Mouse (Mus musculus): ENCODE measurements around the gene Nkx1-2. TPM values are rescaled to one million over a fixed set of nuclear protein-coding genes. Genes with fewer than 3 reads are reported as not detected.

Nkx1-2 gene
- polyA plus RNA-seq, 1 experiment = not detected

DNA sequence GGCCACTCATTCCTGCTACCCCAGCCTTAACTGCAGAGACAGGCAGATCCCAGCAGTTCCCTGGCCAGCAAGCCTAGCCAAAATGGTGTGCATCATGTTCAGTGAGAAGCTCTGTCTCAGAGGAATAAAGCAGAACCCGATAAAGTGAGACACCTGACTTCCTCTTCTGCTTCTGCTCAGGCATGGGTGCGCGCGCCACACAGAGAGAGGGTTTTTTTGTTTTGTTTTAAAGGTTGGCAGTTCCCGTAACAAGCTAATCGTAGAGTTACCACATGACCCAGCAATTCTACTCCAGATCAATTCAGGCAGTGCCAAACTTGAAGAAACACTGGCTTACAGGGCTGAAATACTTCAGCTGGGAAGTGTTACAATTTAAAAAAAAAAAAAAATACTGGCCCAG lies 30.6 kb downstream of the Nkx1-2 start:
- WGBS = 84% methylated on average over 6 of the region's 6 CpGs
- Histone ChIP-seq H3K4me3 (ENCODE audit: insufficient read depth, low read depth, low read length) (no peak overlapping the region), H3K4me1 (ENCODE audit: control insufficient read depth, insufficient read depth, low read length) (peaks cover 19% of the 10 kb centered on the region), H3K36me3 (ENCODE audit: control insufficient read depth, insufficient read depth, low read length) (peaks cover 5% of the 10 kb centered on the region; the same call in 1 of the 2 replicates), H3K27me3 (replicated peaks; ENCODE audit: control insufficient read depth, insufficient read depth, low read length) (no peaks in the 10 kb centered on the region), H3K27ac (ENCODE audit: insufficient read depth, low read depth, low read length) (no peak overlapping the region)
- TF ChIP-seq POLR2A (IDR thresholded peaks at IDR 0.05; ENCODE audit: low read depth, low read length) = no peak
- no peak for TF ChIP-seq CTCF (conservative IDR thresholded peaks at IDR 0.05; ENCODE audit: insufficient read depth, insufficient read length, low read depth, low read length)
- no peak for DNase-seq

GRCm38 (mm10) chr7:132565831-132566230 lies 33.6 kb downstream of the Nkx1-2 start:
- no peak for TF ChIP-seq POLR2A (IDR thresholded peaks at IDR 0.05; ENCODE audit: low read depth, low read length)
- no peak for TF ChIP-seq CTCF (conservative IDR thresholded peaks at IDR 0.05; ENCODE audit: insufficient read depth, insufficient read length, low read depth, low read length)
- peak; percentile 85 for DNase-seq
- H3K4me1 ChIP-seq (ENCODE audit: control insufficient read depth, insufficient read depth, low read length) = peaks cover 8% of the 10 kb centered on the region; the same call in 1 of the 2 replicates
- peaks cover 5% of the 10 kb centered on the region; the same call in 1 of the 2 replicates for H3K36me3 ChIP-seq (ENCODE audit: control insufficient read depth, insufficient read depth, low read length)
- 18% methylated on average over 1 of the region's 1 CpGs for WGBS
- no peak overlapping the region for H3K4me3 ChIP-seq (ENCODE audit: insufficient read depth, low read depth, low read length)
- H3K27ac ChIP-seq (ENCODE audit: insufficient read depth, low read depth, low read length) = no peak overlapping the region
- no peaks in the 10 kb centered on the region for H3K27me3 ChIP-seq (replicated peaks; ENCODE audit: control insufficient read depth, insufficient read depth, low read length)

- Histone ChIP-seq H3K4me3 (ENCODE audit: insufficient read depth, low read depth, low read length) (no peak overlapping the region), H3K36me3 (ENCODE audit: control insufficient read depth, insufficient read depth, low read length) (peaks cover 5% of the 10 kb centered on the region), H3K4me1 (ENCODE audit: control insufficient read depth, insufficient read depth, low read length) (no peaks in the 10 kb centered on the region), H3K27ac (ENCODE audit: insufficient read depth, low read depth, low read length) (no peak overlapping the region), H3K27me3 (replicated peaks; ENCODE audit: control insufficient read depth, insufficient read depth, low read length) (no peaks in the 10 kb centered on the region)
- DNase-seq = no peak
- TF ChIP-seq CTCF (conservative IDR thresholded peaks at IDR 0.05; ENCODE audit: insufficient read depth, insufficient read length, low read depth, low read length) = no peak
- TF ChIP-seq POLR2A (IDR thresholded peaks at IDR 0.05; ENCODE audit: low read depth, low read length) = no peak
- WGBS = 66% methylated on average over 3 of the region's 3 CpGs
Observed at GRCm38 (mm10) chr7:132559138-132559766, 40.2 kb downstream of the Nkx1-2 start.

DNA sequence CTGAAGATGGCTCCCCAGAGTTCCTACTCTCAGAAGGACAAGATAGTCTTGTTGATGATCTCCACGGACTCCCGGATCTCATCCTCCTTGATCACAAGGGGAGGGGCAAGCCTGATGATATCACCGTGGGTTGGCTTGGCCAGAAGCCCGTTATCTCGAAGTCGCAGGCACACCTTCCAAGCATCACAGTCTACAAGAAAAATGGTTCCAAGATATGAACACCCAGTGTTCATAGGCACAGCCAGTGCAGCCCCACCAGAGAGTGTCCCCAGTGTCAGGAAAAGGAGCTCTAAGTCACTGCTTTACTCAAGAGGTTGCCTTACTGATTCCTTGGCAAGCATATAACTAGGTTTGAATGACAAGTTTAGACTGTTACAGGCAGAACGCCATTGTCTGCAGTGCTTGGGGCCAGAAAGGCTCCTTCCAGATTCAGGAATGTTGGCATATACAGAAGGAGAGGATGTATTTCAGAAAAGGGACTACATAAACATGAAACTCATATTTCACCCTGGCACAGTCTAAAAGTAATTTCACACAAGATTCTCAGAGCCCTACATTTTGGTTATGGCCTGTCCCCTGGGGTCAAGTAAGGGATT lies 41.2 kb downstream of the Nkx1-2 start:
- no peaks in the 10 kb centered on the region for H3K4me1 ChIP-seq (ENCODE audit: control insufficient read depth, insufficient read depth, low read length)
- no peak for DNase-seq
- no peak overlapping the region for H3K27ac ChIP-seq (ENCODE audit: insufficient read depth, low read depth, low read length)
- H3K4me3 ChIP-seq (ENCODE audit: insufficient read depth, low read depth, low read length) = no peak overlapping the region
- H3K36me3 ChIP-seq (ENCODE audit: control insufficient read depth, insufficient read depth, low read length) = peaks cover 5% of the 10 kb centered on the region
- TF ChIP-seq POLR2A (IDR thresholded peaks at IDR 0.05; ENCODE audit: low read depth, low read length) (no peak), CTCF (conservative IDR thresholded peaks at IDR 0.05; ENCODE audit: insufficient read depth, insufficient read length, low read depth, low read length) (no peak)
- WGBS = 88% methylated on average over 7 of the region's 7 CpGs
- no peaks in the 10 kb centered on the region for H3K27me3 ChIP-seq (replicated peaks; ENCODE audit: control insufficient read depth, insufficient read depth, low read length)

DNA sequence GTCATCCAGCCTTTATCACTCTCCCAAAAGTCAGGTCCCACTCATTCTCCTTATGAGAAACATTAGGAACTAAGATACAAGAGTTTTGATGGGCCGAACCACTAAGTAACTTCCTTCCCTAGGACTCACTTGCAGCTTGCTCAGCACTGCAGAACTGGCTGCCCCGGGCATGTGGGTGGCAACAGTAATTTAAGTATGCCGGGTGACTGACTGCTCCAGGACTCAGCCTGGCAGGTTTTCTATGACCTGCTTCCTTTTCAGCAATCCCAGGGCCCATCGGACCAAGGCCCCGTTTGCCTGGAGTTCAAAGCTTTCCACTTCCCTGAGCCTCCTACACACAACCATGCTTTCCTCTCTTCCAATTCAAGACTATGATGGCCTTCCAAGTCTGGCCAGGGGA lies 42.9 kb downstream of the Nkx1-2 start:
- H3K4me3 ChIP-seq (ENCODE audit: insufficient read depth, low read depth, low read length) = no peak overlapping the region
- no peaks in the 10 kb centered on the region for H3K4me1 ChIP-seq (ENCODE audit: control insufficient read depth, insufficient read depth, low read length)
- no peaks in the 10 kb centered on the region for H3K27me3 ChIP-seq (replicated peaks; ENCODE audit: control insufficient read depth, insufficient read depth, low read length)
- no peak overlapping the region for H3K27ac ChIP-seq (ENCODE audit: insufficient read depth, low read depth, low read length)
- peaks cover 5% of the 10 kb centered on the region for H3K36me3 ChIP-seq (ENCODE audit: control insufficient read depth, insufficient read depth, low read length)
- WGBS = 46% methylated on average over 5 of the region's 5 CpGs
- TF ChIP-seq CTCF (conservative IDR thresholded peaks at IDR 0.05; ENCODE audit: insufficient read depth, insufficient read length, low read depth, low read length) (no peak), POLR2A (IDR thresholded peaks at IDR 0.05; ENCODE audit: low read depth, low read length) (no peak)
- peak; percentile 45 for DNase-seq

- H3K4me1 ChIP-seq (ENCODE audit: control insufficient read depth, insufficient read depth, low read length) = no peaks in the 10 kb centered on the region
- H3K27ac ChIP-seq (ENCODE audit: insufficient read depth, low read depth, low read length) = no peak overlapping the region
- WGBS = 61% methylated on average over 4 of the region's 4 CpGs
- H3K36me3 ChIP-seq (ENCODE audit: control insufficient read depth, insufficient read depth, low read length) = peaks cover 5% of the 10 kb centered on the region
- no peak for DNase-seq
- H3K27me3 ChIP-seq (replicated peaks; ENCODE audit: control insufficient read depth, insufficient read depth, low read length) = no peaks in the 10 kb centered on the region
- no peak for TF ChIP-seq CTCF (conservative IDR thresholded peaks at IDR 0.05; ENCODE audit: insufficient read depth, insufficient read length, low read depth, low read length)
- no peak for TF ChIP-seq POLR2A (IDR thresholded peaks at IDR 0.05; ENCODE audit: low read depth, low read length)
- no peak overlapping the region for H3K4me3 ChIP-seq (ENCODE audit: insufficient read depth, low read depth, low read length)
Observed at GRCm38 (mm10) chr7:132555911-132556310, 43.5 kb downstream of the Nkx1-2 start.

- TF ChIP-seq POLR2A (IDR thresholded peaks at IDR 0.05; ENCODE audit: low read depth, low read length) (no peak), CTCF (conservative IDR thresholded peaks at IDR 0.05; ENCODE audit: insufficient read depth, insufficient read length, low read depth, low read length) (no peak)
- 19% methylated on average over 2 of the region's 2 CpGs for WGBS
- Histone ChIP-seq H3K36me3 (ENCODE audit: control insufficient read depth, insufficient read depth, low read length) (peaks cover 4% of the 10 kb centered on the region; the same call in 1 of the 2 replicates), H3K27me3 (replicated peaks; ENCODE audit: control insufficient read depth, insufficient read depth, low read length) (no peaks in the 10 kb centered on the region), H3K4me3 (ENCODE audit: insufficient read depth, low read depth, low read length) (no peak overlapping the region), H3K4me1 (ENCODE audit: control insufficient read depth, insufficient read depth, low read length) (no peaks in the 10 kb centered on the region), H3K27ac (ENCODE audit: insufficient read depth, low read depth, low read length) (0 out of 2 replicates have a peak overlapping the region, but pooled peaks have one; percentile 51)
- DNase-seq = peak; percentile 82
Observed at GRCm38 (mm10) chr7:132554091-132554490, 45.3 kb downstream of the Nkx1-2 start.
